Mouse (Mus musculus): Measurements from ENCODE around the gene E2f3.

The E2f3 gene

GRCm38 (mm10) chr13:29913606-29914005 lies 72.3 kb downstream of the E2f3 start:
- DNase-seq: no peak

GRCm38 (mm10) chr13:29913061-29913460 lies 72.8 kb downstream of the E2f3 start:
- DNase-seq: no peak

- no peak for DNase-seq
These were observed 73.6 kb downstream of the E2f3 start for GRCm38 (mm10) chr13:29912251-29912650.

GRCm38 (mm10) chr13:29911141-29911540 lies 74.7 kb downstream of the E2f3 start:
- DNase-seq: no peak

GRCm38 (mm10) chr13:29908431-29908830 lies 77.4 kb downstream of the E2f3 start:
- no peak for DNase-seq

- no peak for DNase-seq
These were observed 77.9 kb downstream of the E2f3 start for GRCm38 (mm10) chr13:29907995-29908394.

- no peak for DNase-seq
These were observed 79.1 kb downstream of the E2f3 start for GRCm38 (mm10) chr13:29906734-29907133.

GRCm38 (mm10) chr13:29903341-29903740 lies 82.5 kb downstream of the E2f3 start:
- no peak for DNase-seq

- DNase-seq: no peak
These were observed 83.2 kb downstream of the E2f3 start for GRCm38 (mm10) chr13:29902676-29903075.

GRCm38 (mm10) chr13:29901641-29902040 lies 84.2 kb downstream of the E2f3 start:
- no peak for DNase-seq

GRCm38 (mm10) chr13:29866780-29867179 lies 119.1 kb downstream of the E2f3 start:
- no peak for DNase-seq

- DNase-seq: no peak
These were observed 121.5 kb downstream of the E2f3 start for GRCm38 (mm10) chr13:29864331-29864730.

- DNase-seq: no peak
These were observed 125.8 kb downstream of the E2f3 start for GRCm38 (mm10) chr13:29860087-29860486.

- no peak for DNase-seq
These were observed 128.4 kb downstream of the E2f3 start for GRCm38 (mm10) chr13:29857436-29857835.

Measured in thymus, adult 18-20 months (tissue).